Comparison of ENCODE assay signal across 8 mouse cellular contexts in the genomic region with DNA sequence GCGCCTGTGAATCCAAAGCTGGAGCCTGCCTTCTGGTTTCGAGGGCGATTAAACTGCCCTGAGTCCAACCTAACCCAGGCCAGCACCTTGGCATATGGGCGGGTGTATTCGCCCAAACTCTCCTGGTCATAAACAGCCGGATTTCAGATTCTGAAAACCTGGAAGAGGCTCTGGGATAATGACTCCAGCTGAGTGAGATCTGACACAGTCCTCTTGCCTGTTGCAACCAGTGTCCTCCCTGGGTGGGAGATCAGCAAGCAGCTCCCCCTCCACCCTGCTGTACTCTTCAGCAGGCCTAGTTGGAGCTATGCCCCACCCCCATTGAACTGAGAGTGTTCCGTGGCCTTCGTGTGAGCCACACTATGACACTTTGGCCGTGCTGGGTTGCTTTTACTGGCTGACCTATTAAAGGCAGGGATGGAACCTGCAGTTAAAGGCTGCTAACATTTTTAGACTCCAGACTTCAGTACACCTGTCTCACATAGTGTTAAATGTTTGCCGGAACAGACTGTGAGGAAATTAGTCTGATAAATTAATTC. TPM values are rescaled to one million over a fixed set of nuclear protein-coding genes. Genes with fewer than 3 reads are reported as not detected.
DNase-seq lines count a peak whose midpoint lies in the region; ATAC-seq and TF ChIP-seq lines count a peak whose summit lies in the region.

No protein-coding gene starts in this region.

- WGBS in forebrain, embryonic 14.5 days: 22% methylated on average over 10 of the region's 10 CpGs
- WGBS in kidney, postnatal 0 days: 11% methylated on average over 10 of the region's 10 CpGs
- WGBS in midbrain, embryonic 15.5 days: 19% methylated on average over 10 of the region's 10 CpGs

- H3K4me3 ChIP-seq in gastrocnemius, adult 2 months: peak overlapping the region; percentile 68
- H3K4me3 ChIP-seq in forebrain, embryonic 14.5 days (ENCODE audit: low read depth, low read length): peak overlapping the region; percentile 27; the same call in 1 of the 2 replicates
- peak overlapping the region; percentile 46 for H3K4me3 ChIP-seq in kidney, postnatal 0 days (replicated peaks; ENCODE audit: low read depth, low read length)
- H3K4me3 ChIP-seq in midbrain, embryonic 15.5 days: peak overlapping the region; percentile 36; the same call in 1 of the 2 replicates

- H3K27ac ChIP-seq in gastrocnemius, adult 2 months: no peak overlapping the region
- no peak overlapping the region for H3K27ac ChIP-seq in forebrain, embryonic 14.5 days (ENCODE audit: low read depth, low read length)
- peak overlapping the region; percentile 95 for H3K27ac ChIP-seq in kidney, postnatal 0 days
- H3K27ac ChIP-seq in midbrain, embryonic 15.5 days: no peak overlapping the region

- no peak for TF ChIP-seq CTCF in gastrocnemius, adult 2 months (IDR thresholded peaks at IDR 0.05)
- no peak for TF ChIP-seq CTCF in kidney, postnatal 0 days (IDR thresholded peaks at IDR 0.05; ENCODE audit: low read depth)

- H3K4me2 ChIP-seq in forebrain, embryonic 14.5 days (ENCODE audit: low read length): peak overlapping the region; percentile 48; the same call in 1 of the 2 replicates
- H3K4me2 ChIP-seq in kidney, postnatal 0 days (ENCODE audit: low read length): peak overlapping the region; percentile 61
- H3K4me2 ChIP-seq in midbrain, embryonic 15.5 days: peak overlapping the region; percentile 74

- peak overlapping the region; percentile 32; the same call in 1 of the 2 replicates for H3K9ac ChIP-seq in forebrain, embryonic 14.5 days (ENCODE audit: low read length)
- H3K9ac ChIP-seq in kidney, postnatal 0 days (ENCODE audit: low read depth, low read length): peak overlapping the region; percentile 59
- H3K9ac ChIP-seq in midbrain, embryonic 15.5 days: no peak overlapping the region

- intact Hi-C loops in gastrocnemius, adult 2 months (cut with DNase I): no loop called here
- intact Hi-C loops in left cerebral cortex, postnatal 25 days (cut with DNase I): loop anchor here (2.0 kb wide), 1 partner anchor 29 kb away; no protein-coding TSS in a partner anchor

- DNase-seq in gastrocnemius, adult 2 months: peak; percentile 26
- no peak for DNase-seq in gastrocnemius, adult 8-10 months (ENCODE audit: low spot score in 2 of 2)
- DNase-seq in forebrain, embryonic 14.5 days (ENCODE audit: low spot score): no peak
- DNase-seq in kidney, postnatal 0 days (ENCODE audit: low spot score): no peak
- DNase-seq in frontal cortex, postnatal 25 days (ENCODE audit: low spot score in 2 of 2): no peak
- DNase-seq in left cerebral cortex, postnatal 25 days (ENCODE audit: low spot score in 2 of 2): no peak
- DNase-seq in layer of hippocampus, adult 9-10 months (ENCODE audit: low spot score): no peak

- peaks cover 58% of the 10 kb centered on the region for H3K27me3 ChIP-seq in forebrain, embryonic 14.5 days (replicated peaks; ENCODE audit: control insufficient read depth, insufficient read depth, low read length)
- H3K27me3 ChIP-seq in kidney, postnatal 0 days (ENCODE audit: insufficient read depth, low read length): peaks cover 4% of the 10 kb centered on the region; the same call in 1 of the 2 replicates
- H3K27me3 ChIP-seq in midbrain, embryonic 15.5 days (replicated peaks): peaks cover 83% of the 10 kb centered on the region

- H3K36me3 ChIP-seq in forebrain, embryonic 14.5 days (ENCODE audit: control insufficient read depth, insufficient read depth, low read length): no peaks in the 10 kb centered on the region
- H3K36me3 ChIP-seq in kidney, postnatal 0 days (ENCODE audit: insufficient read depth, low read length): no peaks in the 10 kb centered on the region
- H3K36me3 ChIP-seq in midbrain, embryonic 15.5 days (replicated peaks): no peaks in the 10 kb centered on the region

- no peaks in the 10 kb centered on the region for H3K9me3 ChIP-seq in forebrain, embryonic 14.5 days (replicated peaks; ENCODE audit: control insufficient read depth, low read length)
- no peaks in the 10 kb centered on the region for H3K9me3 ChIP-seq in kidney, postnatal 0 days (replicated peaks; ENCODE audit: low read length)
- no peaks in the 10 kb centered on the region for H3K9me3 ChIP-seq in midbrain, embryonic 15.5 days

- H3K4me1 ChIP-seq in forebrain, embryonic 14.5 days (ENCODE audit: control insufficient read depth, insufficient read depth, low read length): 0 out of 2 replicates have a peak, but pooled peaks cover 6% of the 10 kb centered on the region
- peaks cover 10% of the 10 kb centered on the region for H3K4me1 ChIP-seq in kidney, postnatal 0 days (replicated peaks; ENCODE audit: insufficient read depth, low read length)
- peaks cover 17% of the 10 kb centered on the region for H3K4me1 ChIP-seq in midbrain, embryonic 15.5 days

- ATAC-seq in forebrain, embryonic 14.5 days: no peak
- ATAC-seq in kidney, postnatal 0 days (replicated peaks; ENCODE audit: low FRiP score, low read depth): peak; percentile 40; the same call in 1 of the 2 replicates
- ATAC-seq in midbrain, embryonic 15.5 days (replicated peaks): no peak

RNA-seq across cellular contexts. Expression of gene Ovol1, which starts 0.9 kb away (rescaled TPM):
- not detected for total RNA-seq in gastrocnemius, adult 2 months (2021)
- not detected for total RNA-seq in gastrocnemius, adult 8-10 months (2022)
- polyA plus RNA-seq in forebrain, embryonic 14.5 days (2014; fragmentation: Nextera tagmentation; extraction: Ambion mirVana): 0.16 TPM in 1 of 2 replicates, not detected in the other
- 12.3 and 13.7 TPM in 2 replicates for polyA plus RNA-seq in kidney, postnatal 0 days (2015; fragmentation: Nextera tagmentation; extraction: Ambion mirVana)
- 0.10 and 0.13 TPM in 2 replicates for polyA plus RNA-seq in midbrain, embryonic 15.5 days (2015; fragmentation: Nextera tagmentation; extraction: Ambion mirVana)
- total RNA-seq in left cerebral cortex, postnatal 25 days (2021): not detected

RNA-seq across cellular contexts. Expression of gene Ap5b1, which starts 6.5 kb away (rescaled TPM):
- total RNA-seq in gastrocnemius, adult 2 months (2021): 1 to 10 TPM; 2.0 to 2.3 TPM
- total RNA-seq in gastrocnemius, adult 8-10 months (2022): 1 to 10 TPM; 2.0 to 2.6 (median 2.5) TPM
- polyA plus RNA-seq in forebrain, embryonic 14.5 days (2014; fragmentation: Nextera tagmentation; extraction: Ambion mirVana): 1.5 and 1.6 TPM in 2 replicates
- polyA plus RNA-seq in kidney, postnatal 0 days (2015; fragmentation: Nextera tagmentation; extraction: Ambion mirVana): 7.1 and 7.2 TPM in 2 replicates
- 3.0 and 3.1 TPM in 2 replicates for polyA plus RNA-seq in midbrain, embryonic 15.5 days (2015; fragmentation: Nextera tagmentation; extraction: Ambion mirVana)
- 1 to 10 TPM; 5.2 to 6.4 TPM for total RNA-seq in left cerebral cortex, postnatal 25 days (2021)

RNA-seq across cellular contexts. Expression of gene Rnaseh2c, which starts 40.4 kb away (rescaled TPM):
- 10 to 100 TPM; 42.4 to 53.6 TPM for total RNA-seq in gastrocnemius, adult 2 months (2021)
- total RNA-seq in gastrocnemius, adult 8-10 months (2022): 10 to 100 TPM; 40.5 to 63.8 (median 50.9) TPM
- 85.7 and 95.8 TPM in 2 replicates for polyA plus RNA-seq in forebrain, embryonic 14.5 days (2014; fragmentation: Nextera tagmentation; extraction: Ambion mirVana)
- polyA plus RNA-seq in kidney, postnatal 0 days (2015; fragmentation: Nextera tagmentation; extraction: Ambion mirVana): 107 and 128 TPM in 2 replicates
- 56.2 and 57.7 TPM in 2 replicates for polyA plus RNA-seq in midbrain, embryonic 15.5 days (2015; fragmentation: Nextera tagmentation; extraction: Ambion mirVana)
- total RNA-seq in left cerebral cortex, postnatal 25 days (2021): 10 to 100 TPM; 68.0 to 82.1 TPM

RNA-seq across cellular contexts. Expression of gene Kat5, which starts 48.7 kb away (rescaled TPM):
- total RNA-seq in gastrocnemius, adult 2 months (2021): 10 to 100 TPM; 20.9 to 23.7 TPM
- total RNA-seq in gastrocnemius, adult 8-10 months (2022): 10 to 100 TPM; 17.2 to 23.9 (median 21.6) TPM
- 43.7 and 49.7 TPM in 2 replicates for polyA plus RNA-seq in forebrain, embryonic 14.5 days (2014; fragmentation: Nextera tagmentation; extraction: Ambion mirVana)
- 54.0 and 56.5 TPM in 2 replicates for polyA plus RNA-seq in kidney, postnatal 0 days (2015; fragmentation: Nextera tagmentation; extraction: Ambion mirVana)
- 82.3 and 84.7 TPM in 2 replicates for polyA plus RNA-seq in midbrain, embryonic 15.5 days (2015; fragmentation: Nextera tagmentation; extraction: Ambion mirVana)
- total RNA-seq in left cerebral cortex, postnatal 25 days (2021): 10 to 100 TPM; 83.9 to 93.4 TPM

RNA-seq across cellular contexts. Expression of gene Snx32, which starts 51.0 kb away (rescaled TPM):
- 1 to 10 TPM; 5.8 to 8.0 TPM for total RNA-seq in gastrocnemius, adult 2 months (2021)
- 1 to 10 TPM; 5.3 to 6.4 (median 5.9) TPM for total RNA-seq in gastrocnemius, adult 8-10 months (2022)
- 55.3 and 73.2 TPM in 2 replicates for polyA plus RNA-seq in forebrain, embryonic 14.5 days (2014; fragmentation: Nextera tagmentation; extraction: Ambion mirVana)
- 7.6 and 8.0 TPM in 2 replicates for polyA plus RNA-seq in kidney, postnatal 0 days (2015; fragmentation: Nextera tagmentation; extraction: Ambion mirVana)
- polyA plus RNA-seq in midbrain, embryonic 15.5 days (2015; fragmentation: Nextera tagmentation; extraction: Ambion mirVana): 106 and 111 TPM in 2 replicates
- total RNA-seq in left cerebral cortex, postnatal 25 days (2021): 10 to 100 TPM; 80.4 to 81.0 TPM
